Mouse (Mus musculus) stomach, postnatal 0 days (tissue): Measurements from ENCODE around the gene Tm6sf1.

Experiments
- CTCF ChIP-seq: IDR thresholded peaks from 2 replicates; pipeline ENCODE4 v1.5.1; 2016; ENCODE audit warnings: antibody characterized with exemption, low read depth, mild to moderate bottlenecking, moderate library complexity
- EP300 ChIP-seq: optimal IDR thresholded peaks from 2 replicates; pipeline ENCODE3; 2016; ENCODE audit warnings: antibody characterized with exemption

DNA sequence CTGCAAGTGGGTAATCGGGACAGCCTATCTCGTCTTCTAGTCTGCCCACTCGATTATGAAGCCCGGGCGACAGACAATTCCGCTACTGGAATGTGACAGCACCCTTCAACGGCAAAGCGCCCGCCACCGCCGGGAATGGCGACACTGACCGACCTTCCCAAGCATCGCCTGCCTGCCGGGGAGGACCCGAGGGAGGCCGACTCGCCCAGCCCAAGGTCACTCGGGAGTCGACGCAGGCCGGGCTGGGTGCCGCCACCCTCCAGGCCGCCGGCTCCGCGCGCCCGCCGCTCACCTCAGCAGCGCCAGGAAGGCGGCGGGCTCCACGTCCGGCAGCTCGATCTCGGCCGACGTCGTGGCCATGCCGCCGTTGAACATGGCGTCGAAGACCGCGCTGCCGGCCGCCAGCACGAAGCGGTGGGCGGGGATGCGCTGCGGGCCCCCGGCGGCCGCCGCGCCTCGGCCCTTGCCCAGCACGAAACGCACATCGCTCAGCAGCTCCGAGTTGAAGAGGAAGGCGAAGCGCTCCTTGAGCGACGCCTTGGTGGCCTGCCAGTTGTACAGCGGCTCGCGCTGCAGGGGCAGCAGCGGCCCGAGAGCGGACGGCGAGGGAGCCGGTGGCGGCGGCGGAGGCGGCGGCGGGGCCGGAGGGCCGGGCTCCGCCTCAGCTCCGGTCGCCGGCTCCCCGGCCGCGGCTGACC, 30.0 kb upstream of the Tm6sf1 start:
- TF ChIP-seq CTCF: no peak
- no peak for TF ChIP-seq EP300
